Mouse (Mus musculus): Measurements from ENCODE around the gene Ice2. TPM values are rescaled to one million over a fixed set of nuclear protein-coding genes. Genes with fewer than 3 reads are reported as not detected.

Gene Ice2
- total RNA-seq, 2 experiments from 2014 or later: 11.7 to 14.2 TPM

- DNase-seq: peak; percentile 34
- intact Hi-C loops (cut with DNase I): no loop called here
These were observed 60.3 kb downstream of the Ice2 start for GRCm38 (mm10) chr9:69457747-69458625.

GRCm38 (mm10) chr9:69458982-69459381, 61.3 kb downstream of the Ice2 start:
- intact Hi-C loops (cut with DNase I): no loop called here
- DNase-seq: peak; percentile 13

GRCm38 (mm10) chr9:69459876-69460275, 62.2 kb downstream of the Ice2 start:
- intact Hi-C loops (cut with DNase I): no loop called here
- no peak for DNase-seq

DNA sequence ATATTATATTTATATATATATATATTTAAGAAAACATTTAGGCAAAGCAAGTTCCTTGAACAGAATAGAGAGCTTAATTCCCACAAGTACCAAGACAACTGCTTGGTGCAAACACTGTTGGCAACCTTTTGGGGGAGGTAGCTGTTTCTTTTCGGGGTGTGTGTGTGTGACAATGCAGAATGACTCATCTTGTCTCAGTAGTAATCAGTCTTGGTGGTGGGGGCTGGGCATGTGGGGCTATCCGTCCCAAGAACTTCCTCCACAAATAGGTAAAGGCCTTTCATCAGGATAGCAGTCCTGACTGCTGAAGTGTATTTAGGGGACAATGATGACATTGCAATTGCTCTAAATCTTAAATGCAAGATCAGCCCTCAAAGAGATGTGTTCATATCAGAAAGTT, 65.3 kb downstream of the Ice2 start:
- DNase-seq: no peak
- intact Hi-C loops (cut with DNase I): no loop called here

DNA sequence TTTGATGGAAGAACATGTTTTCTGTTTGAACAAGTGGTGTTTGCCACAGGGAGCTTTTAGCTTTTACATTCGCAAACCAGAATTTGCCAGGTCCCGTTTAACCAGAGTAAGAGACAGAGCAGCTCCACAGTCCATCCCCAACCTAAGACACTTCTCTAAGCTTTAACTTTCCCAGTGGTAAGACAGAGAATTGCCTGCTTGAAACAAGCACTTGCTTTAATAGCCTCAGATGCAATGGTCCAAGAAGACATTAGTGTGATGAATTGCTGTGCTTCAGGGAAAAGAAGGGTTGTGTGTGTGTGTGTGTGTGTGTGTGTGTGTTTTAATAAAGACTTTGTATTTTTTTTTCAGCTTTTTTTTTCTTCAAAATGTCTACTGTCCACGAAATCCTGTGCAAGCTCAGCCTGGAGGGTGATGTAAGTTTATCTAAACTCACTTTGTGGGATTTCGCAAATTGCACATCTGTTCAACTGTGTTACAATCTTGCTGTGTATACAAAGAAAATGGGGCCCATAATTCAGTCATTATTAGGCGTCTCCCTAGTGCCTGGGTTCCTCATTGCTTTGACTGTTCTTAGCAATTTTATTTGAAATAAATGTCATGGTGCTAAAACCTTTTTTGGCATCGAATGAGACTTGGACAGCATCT, 66.5 kb downstream of the Ice2 start:
- DNase-seq: no peak
- intact Hi-C loops (cut with DNase I): no loop called here

DNA sequence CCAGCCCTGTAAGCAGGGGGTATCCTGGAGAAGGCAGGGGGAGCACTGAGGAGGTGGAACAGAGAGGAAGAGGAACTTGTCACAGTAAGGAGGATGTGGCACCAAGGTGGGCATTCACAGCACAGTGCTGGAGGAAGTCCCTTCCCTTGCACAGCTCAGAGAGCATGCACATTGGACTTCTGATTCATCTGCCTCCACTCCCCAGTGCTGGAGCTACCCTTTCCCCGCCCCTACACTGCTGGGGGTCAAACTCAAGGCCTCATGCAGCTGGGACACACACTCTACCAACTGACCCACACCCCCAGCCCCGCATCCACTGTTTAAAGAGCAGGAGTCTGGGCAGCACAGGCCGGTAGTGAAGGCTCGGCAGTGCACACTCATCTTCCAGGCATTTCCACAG, 68.4 kb downstream of the Ice2 start:
- intact Hi-C loops (cut with DNase I): no loop called here
- no peak for DNase-seq

DNA sequence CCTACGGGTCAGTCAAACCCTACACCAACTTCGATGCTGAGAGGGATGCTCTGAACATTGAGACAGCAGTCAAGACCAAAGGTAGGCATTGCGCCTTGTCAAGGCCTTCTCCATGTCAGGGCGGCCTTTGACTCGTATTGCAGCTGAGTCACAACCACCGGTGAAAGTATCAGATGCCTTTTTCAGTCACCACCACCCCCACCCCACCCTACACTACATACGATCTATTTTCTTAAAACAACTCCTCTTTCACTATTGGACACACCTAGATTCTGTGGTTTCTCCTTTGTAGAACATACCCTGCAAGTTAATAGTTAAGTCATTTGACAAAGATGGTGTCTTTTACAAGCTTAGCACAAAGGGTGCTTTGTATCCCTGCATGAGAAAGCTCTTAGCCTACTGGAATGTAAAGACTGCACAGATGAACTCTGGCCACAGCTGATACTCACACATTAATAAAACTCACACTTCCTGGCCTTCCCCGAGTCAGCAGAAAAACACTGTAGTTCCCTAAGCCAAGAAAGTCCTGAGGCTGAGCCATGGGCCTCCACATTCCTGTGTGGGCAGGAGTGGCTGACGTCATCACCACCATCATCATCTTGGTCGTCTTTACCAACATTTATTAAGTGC, 69.7 kb downstream of the Ice2 start:
- intact Hi-C loops (cut with DNase I): no loop called here

DNA sequence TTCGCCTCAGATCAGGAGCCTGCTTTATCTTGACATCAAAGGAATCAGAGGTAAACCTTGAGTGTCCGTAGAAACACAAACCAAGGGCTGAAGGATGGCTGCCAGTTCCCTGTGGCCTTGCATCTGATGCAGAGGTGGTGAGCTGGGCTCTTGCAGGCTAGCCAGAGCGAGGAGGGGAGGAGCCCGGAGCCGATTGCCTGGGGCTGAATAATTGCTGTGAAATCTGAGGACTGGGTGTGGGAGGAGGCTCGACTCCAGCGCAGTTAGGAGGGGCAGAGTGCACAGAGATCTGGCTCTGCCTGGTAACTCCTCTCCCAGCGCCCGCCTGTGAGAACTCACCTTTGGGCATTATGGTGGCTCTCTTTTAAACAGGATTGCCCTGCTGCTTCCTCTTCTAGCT, 71.3 kb downstream of the Ice2 start:
- intact Hi-C loops (cut with DNase I): no loop called here

More for the DNA sequence above, 69.7 kb downstream of the Ice2 start:
- DNase-seq: no peak

GRCm38 (mm10) chr9:69470362-69470761, 72.7 kb downstream of the Ice2 start:
- DNase-seq: no peak
- intact Hi-C loops (cut with DNase I): no loop called here

More for the DNA sequence above, 71.3 kb downstream of the Ice2 start:
- no peak for DNase-seq

GRCm38 (mm10) chr9:69470921-69471320, 73.2 kb downstream of the Ice2 start:
- intact Hi-C loops (cut with DNase I): no loop called here
- no peak for DNase-seq

- peak; percentile 28 for DNase-seq
- intact Hi-C loops (cut with DNase I): no loop called here
These were observed 75.0 kb downstream of the Ice2 start for GRCm38 (mm10) chr9:69472724-69473123.

GRCm38 (mm10) chr9:69475873-69476272, 78.2 kb downstream of the Ice2 start:
- DNase-seq: no peak
- intact Hi-C loops (cut with DNase I): no loop called here

DNA sequence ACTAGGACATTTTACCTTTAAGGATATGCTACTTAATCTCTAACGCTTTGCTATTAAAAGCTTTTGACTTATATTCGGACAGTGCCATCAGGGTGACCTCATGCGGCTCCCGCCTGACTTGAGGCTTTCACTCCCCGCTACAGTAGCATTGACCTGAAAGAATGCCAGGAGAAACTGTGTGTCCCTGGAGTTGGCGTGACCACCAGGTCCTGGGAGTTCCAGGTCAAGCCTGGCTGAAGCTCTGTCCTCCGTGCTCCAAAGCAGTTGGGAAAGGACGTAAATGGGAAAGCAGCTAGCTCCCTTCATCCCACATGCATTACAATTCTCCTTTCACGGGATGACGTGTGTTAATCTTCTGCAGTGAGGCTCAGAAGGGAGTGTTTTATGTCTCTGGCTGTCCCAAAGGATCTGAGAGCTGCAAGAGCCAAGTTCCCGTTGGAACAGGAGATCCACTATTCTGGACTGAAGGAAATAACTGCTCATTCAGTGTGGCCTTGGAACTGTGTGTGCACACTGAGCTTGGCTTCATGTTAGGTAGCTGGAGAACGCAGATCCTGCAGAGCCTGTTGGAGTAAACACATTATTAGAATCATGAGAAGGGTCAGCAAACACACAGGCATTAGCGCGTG, 79.6 kb downstream of the Ice2 start:
- DNase-seq: no peak
- intact Hi-C loops (cut with DNase I): no loop called here

DNA sequence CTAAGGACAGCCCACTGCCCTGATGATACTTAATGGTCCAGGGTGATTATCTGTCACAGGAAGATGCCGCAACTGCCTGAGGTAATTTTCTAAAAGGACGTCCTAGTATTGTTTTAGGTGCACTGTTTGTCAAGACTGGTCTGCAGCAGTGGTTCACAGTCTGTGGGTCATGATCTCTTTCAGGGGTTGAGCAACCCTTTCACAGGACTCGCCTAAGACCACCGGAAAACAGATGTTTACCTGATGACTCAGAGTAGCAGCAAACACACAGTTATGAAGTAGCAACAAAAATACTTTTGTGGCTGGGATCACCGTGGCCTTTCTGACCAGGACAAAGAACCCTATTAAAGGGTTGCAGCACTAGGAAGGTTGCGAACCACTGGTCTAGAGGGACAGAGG, 80.1 kb downstream of the Ice2 start:
- intact Hi-C loops (cut with DNase I): no loop called here
- no peak for DNase-seq

GRCm38 (mm10) chr9:69480344-69480743, 82.6 kb downstream of the Ice2 start:
- intact Hi-C loops (cut with DNase I): loop anchor here (5.0 kb wide), 2 partner anchors 63 to 123 kb away; no protein-coding TSS in a partner anchor
- DNase-seq: peak; percentile 82

Small RNA genes lying within 50 kb of the gene (microRNA-seq; reads per million reads assigned to microRNA genes)
- gene Mir3109: not detected

Other genes starting within 250 kb of the Ice2 start
- 10 to 100 TPM; 23.2 to 24.1 TPM for gene Anxa2, start 55.7 kb downstream of the Ice2 start, total RNA-seq (2021)

Data from left cerebral cortex, postnatal 4 days (tissue).